Mouse (Mus musculus): ENCODE data around the gene Btg2. TPM values are rescaled to one million over a fixed set of nuclear protein-coding genes. Genes with fewer than 3 reads are reported as not detected.

Btg2 gene
- polyA plus RNA-seq, 1 experiment from 2014 or later = 34.6 TPM

- H3K27ac ChIP-seq (ENCODE audit: low read depth) = no peak overlapping the region
- H3K4me3 ChIP-seq (ENCODE audit: low read depth, low read length) = no peak overlapping the region
- WGBS = 81% methylated on average over 5 of the region's 5 CpGs
- no peaks in the 10 kb centered on the region for H3K36me3 ChIP-seq (ENCODE audit: control insufficient read depth, insufficient read depth, low read length)
- H3K9me3 ChIP-seq (ENCODE audit: control insufficient read depth, low read length) = no peaks in the 10 kb centered on the region
- ATAC-seq (replicated peaks; ENCODE audit: low FRiP score, low TSS enrichment, low read depth) = no peak
- DNase-seq (ENCODE audit: low spot score) = no peak
- H3K9ac ChIP-seq (ENCODE audit: low read length) = no peak overlapping the region
- no peak overlapping the region for H3K4me2 ChIP-seq (ENCODE audit: low read length)
- no peaks in the 10 kb centered on the region for H3K27me3 ChIP-seq (replicated peaks; ENCODE audit: control insufficient read depth, insufficient read depth, low read length)
- H3K4me1 ChIP-seq (replicated peaks; ENCODE audit: control insufficient read depth, insufficient read depth, low read length) = no peaks in the 10 kb centered on the region
Measured at GRCm38 (mm10) chr1:134110449-134110848, 31.5 kb upstream of the Btg2 start.

DNA sequence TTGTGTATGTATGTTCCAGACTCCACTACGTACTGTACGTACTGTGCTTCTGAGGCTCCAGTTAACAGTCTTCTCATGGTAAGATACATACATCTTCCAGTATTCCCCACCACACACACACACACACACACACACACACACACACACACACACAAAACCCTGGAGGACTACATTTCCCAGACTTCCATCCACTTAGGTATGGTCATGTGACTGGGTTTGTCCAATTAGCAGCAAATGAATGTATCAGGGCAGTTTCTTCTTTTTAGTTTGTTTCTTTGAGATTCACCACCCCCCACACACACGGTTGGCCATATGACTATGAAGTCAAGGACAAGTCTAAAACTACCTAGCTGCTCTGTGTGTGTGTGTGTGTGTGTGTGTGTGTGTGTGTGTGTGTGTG, 31.1 kb upstream of the Btg2 start:
- Histone ChIP-seq H3K4me2 (ENCODE audit: low read length) (no peak overlapping the region), H3K9ac (ENCODE audit: low read length) (no peak overlapping the region), H3K36me3 (ENCODE audit: control insufficient read depth, insufficient read depth, low read length) (no peaks in the 10 kb centered on the region), H3K27ac (ENCODE audit: low read depth) (no peak overlapping the region), H3K4me3 (ENCODE audit: low read depth, low read length) (no peak overlapping the region), H3K9me3 (ENCODE audit: control insufficient read depth, low read length) (no peaks in the 10 kb centered on the region), H3K27me3 (replicated peaks; ENCODE audit: control insufficient read depth, insufficient read depth, low read length) (no peaks in the 10 kb centered on the region), H3K4me1 (replicated peaks; ENCODE audit: control insufficient read depth, insufficient read depth, low read length) (no peaks in the 10 kb centered on the region)
- ATAC-seq (replicated peaks; ENCODE audit: low FRiP score, low TSS enrichment, low read depth) (no peak), DNase-seq (ENCODE audit: low spot score) (no peak)
- WGBS = 83% methylated on average over 3 of the region's 3 CpGs

DNA sequence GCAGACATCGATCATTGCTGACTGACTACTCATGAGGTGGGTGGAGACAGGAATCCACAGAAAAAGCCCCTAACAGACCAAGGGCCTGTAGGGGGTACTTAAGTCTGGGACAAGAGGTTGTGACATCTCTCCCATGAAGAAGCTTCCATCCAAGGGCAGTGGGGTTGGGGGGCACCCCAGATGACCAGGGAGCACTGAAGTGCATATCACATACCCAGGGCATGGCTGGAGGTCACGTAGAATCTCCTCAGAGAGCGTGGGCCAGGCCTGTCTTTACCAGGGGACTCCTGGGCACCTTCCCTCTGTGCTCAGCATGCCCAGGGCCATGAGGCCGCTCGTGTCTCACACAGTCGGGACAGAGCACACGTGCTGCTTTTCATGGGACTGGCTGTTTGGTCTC, 28.9 kb upstream of the Btg2 start:
- 87% methylated on average over 7 of the region's 7 CpGs for WGBS
- Histone ChIP-seq H3K9ac (ENCODE audit: low read length) (no peak overlapping the region), H3K9me3 (ENCODE audit: control insufficient read depth, low read length) (no peaks in the 10 kb centered on the region), H3K27me3 (replicated peaks; ENCODE audit: control insufficient read depth, insufficient read depth, low read length) (no peaks in the 10 kb centered on the region), H3K27ac (ENCODE audit: low read depth) (no peak overlapping the region), H3K4me1 (replicated peaks; ENCODE audit: control insufficient read depth, insufficient read depth, low read length) (no peaks in the 10 kb centered on the region), H3K4me3 (ENCODE audit: low read depth, low read length) (no peak overlapping the region), H3K4me2 (ENCODE audit: low read length) (no peak overlapping the region), H3K36me3 (ENCODE audit: control insufficient read depth, insufficient read depth, low read length) (no peaks in the 10 kb centered on the region)
- ATAC-seq (replicated peaks; ENCODE audit: low FRiP score, low TSS enrichment, low read depth) (no peak), DNase-seq (ENCODE audit: low spot score) (no peak)

GRCm38 (mm10) chr1:134106719-134107118, 27.8 kb upstream of the Btg2 start:
- no peak; the same call in 1 of the 2 replicates for ATAC-seq (replicated peaks; ENCODE audit: low FRiP score, low TSS enrichment, low read depth)
- no peak overlapping the region for H3K9ac ChIP-seq (ENCODE audit: low read length)
- 2% methylated on average over 5 of the region's 5 CpGs for WGBS
- H3K4me3 ChIP-seq (ENCODE audit: low read depth, low read length) = no peak overlapping the region
- no peak overlapping the region for H3K27ac ChIP-seq (ENCODE audit: low read depth)
- no peak overlapping the region for H3K4me2 ChIP-seq (ENCODE audit: low read length)
- no peaks in the 10 kb centered on the region for H3K36me3 ChIP-seq (ENCODE audit: control insufficient read depth, insufficient read depth, low read length)
- no peaks in the 10 kb centered on the region for H3K27me3 ChIP-seq (replicated peaks; ENCODE audit: control insufficient read depth, insufficient read depth, low read length)
- peak; percentile 74 for DNase-seq (ENCODE audit: low spot score)
- no peaks in the 10 kb centered on the region for H3K4me1 ChIP-seq (replicated peaks; ENCODE audit: control insufficient read depth, insufficient read depth, low read length)
- no peaks in the 10 kb centered on the region for H3K9me3 ChIP-seq (ENCODE audit: control insufficient read depth, low read length)

DNA sequence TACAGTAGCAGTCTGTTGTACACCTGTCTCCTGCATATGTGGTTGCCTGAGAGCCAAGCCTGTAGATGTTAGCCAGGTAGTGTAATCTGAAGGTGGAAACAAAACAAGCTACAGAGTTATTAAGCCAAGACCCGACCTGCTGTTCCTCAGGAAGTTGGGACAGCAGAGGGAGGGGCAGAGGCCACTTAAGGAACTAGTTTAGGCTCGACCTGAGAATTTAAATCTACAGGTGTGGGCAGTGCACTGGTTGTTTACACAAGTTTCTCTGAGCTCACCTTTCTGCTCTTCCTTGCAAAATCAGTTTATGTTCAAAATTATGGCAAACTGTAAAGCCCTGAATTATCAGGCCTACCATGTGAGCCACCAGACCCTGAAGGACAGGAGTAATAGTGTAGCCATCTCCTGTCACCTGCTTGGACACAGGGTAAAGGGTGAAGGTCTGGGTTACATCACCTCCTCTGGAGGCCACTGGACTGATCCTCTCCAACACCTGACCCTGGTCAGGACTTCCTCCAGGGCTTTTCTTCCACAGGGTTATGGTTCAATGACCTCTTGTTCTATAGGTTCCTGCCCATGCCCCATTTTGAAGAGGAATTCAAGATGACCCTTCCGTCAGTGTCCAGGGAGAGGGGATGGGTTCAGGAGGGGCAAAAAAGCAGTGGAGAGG, 27.0 kb upstream of the Btg2 start:
- no peak for ATAC-seq (replicated peaks; ENCODE audit: low FRiP score, low TSS enrichment, low read depth)
- H3K9ac ChIP-seq (ENCODE audit: low read length) = no peak overlapping the region
- DNase-seq (ENCODE audit: low spot score) = no peak
- no peak overlapping the region for H3K4me2 ChIP-seq (ENCODE audit: low read length)
- whole genome bisulfite sequencing = 42% methylated on average over 3 of the region's 3 CpGs
- no peaks in the 10 kb centered on the region for H3K4me1 ChIP-seq (replicated peaks; ENCODE audit: control insufficient read depth, insufficient read depth, low read length)
- H3K4me3 ChIP-seq (ENCODE audit: low read depth, low read length) = no peak overlapping the region
- no peaks in the 10 kb centered on the region for H3K9me3 ChIP-seq (ENCODE audit: control insufficient read depth, low read length)
- H3K27me3 ChIP-seq (replicated peaks; ENCODE audit: control insufficient read depth, insufficient read depth, low read length) = no peaks in the 10 kb centered on the region
- H3K27ac ChIP-seq (ENCODE audit: low read depth) = no peak overlapping the region
- no peaks in the 10 kb centered on the region for H3K36me3 ChIP-seq (ENCODE audit: control insufficient read depth, insufficient read depth, low read length)

DNA sequence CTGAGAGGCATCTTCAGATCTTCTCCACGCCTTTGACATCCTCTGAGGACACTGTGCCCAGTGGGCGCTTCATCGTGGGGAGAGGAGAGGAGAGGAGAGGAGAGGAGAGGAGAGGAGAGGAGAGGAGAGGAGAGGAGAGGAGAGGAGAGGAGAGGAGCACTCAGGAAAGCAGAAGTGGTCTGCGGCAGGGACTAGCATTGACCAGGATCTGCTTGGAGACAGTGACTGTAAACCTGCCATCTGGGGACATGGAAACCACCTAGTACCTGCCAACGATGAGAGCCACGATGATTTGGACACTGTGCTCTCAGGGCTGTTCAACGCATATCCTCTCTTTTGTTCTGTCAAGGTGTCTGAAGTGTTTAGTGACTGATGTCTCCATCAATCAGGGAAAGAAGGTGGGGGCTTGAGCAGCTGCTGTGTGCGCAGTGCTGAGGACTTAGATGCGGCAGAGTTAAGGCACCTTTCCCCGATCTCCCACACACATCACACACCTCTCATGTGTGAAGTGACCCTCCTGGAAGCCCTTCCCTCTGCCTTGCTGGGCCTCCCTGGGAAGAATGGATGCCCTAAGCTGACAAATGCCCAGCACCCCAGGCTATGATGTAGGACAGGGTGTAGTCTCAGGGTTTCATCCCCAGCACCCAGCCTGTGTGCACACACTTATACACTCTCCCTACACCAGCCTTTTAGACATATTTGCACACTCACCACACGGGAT, 26.3 kb upstream of the Btg2 start:
- no peak overlapping the region for H3K27ac ChIP-seq (ENCODE audit: low read depth)
- no peaks in the 10 kb centered on the region for H3K27me3 ChIP-seq (replicated peaks; ENCODE audit: control insufficient read depth, insufficient read depth, low read length)
- ATAC-seq (replicated peaks; ENCODE audit: low FRiP score, low TSS enrichment, low read depth) (no peak), DNase-seq (ENCODE audit: low spot score) (no peak)
- no peaks in the 10 kb centered on the region for H3K36me3 ChIP-seq (ENCODE audit: control insufficient read depth, insufficient read depth, low read length)
- WGBS = 70% methylated on average over 11 of the region's 11 CpGs
- no peak overlapping the region for H3K9ac ChIP-seq (ENCODE audit: low read length)
- H3K4me3 ChIP-seq (ENCODE audit: low read depth, low read length) = no peak overlapping the region
- H3K4me1 ChIP-seq (replicated peaks; ENCODE audit: control insufficient read depth, insufficient read depth, low read length) = no peaks in the 10 kb centered on the region; the same call in 1 of the 2 replicates
- no peaks in the 10 kb centered on the region for H3K9me3 ChIP-seq (ENCODE audit: control insufficient read depth, low read length)
- no peak overlapping the region for H3K4me2 ChIP-seq (ENCODE audit: low read length)

DNA sequence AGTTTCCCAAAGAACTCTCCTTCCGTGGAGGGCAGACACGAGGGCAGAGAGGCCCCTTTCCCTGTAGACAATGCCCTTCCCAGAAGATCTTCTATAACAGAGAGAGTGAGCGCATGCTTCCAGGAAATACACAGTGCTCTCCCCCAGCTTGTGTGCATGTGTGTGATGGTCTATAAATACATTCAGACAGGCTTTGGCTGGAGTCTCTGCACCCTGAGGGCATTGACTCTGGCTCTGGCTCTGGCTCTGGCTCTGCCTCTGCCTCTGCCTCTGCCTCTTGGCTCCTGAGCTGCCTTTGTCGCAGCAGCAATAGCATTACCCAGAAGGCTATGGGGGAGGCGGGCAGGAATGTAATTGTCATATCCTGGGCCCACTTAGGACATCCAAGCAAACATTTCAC, 24.9 kb upstream of the Btg2 start:
- no peak overlapping the region for H3K27ac ChIP-seq (ENCODE audit: low read depth)
- H3K4me1 ChIP-seq (replicated peaks; ENCODE audit: control insufficient read depth, insufficient read depth, low read length) = peaks cover 10% of the 10 kb centered on the region
- H3K9me3 ChIP-seq (ENCODE audit: control insufficient read depth, low read length) = no peaks in the 10 kb centered on the region
- no peaks in the 10 kb centered on the region for H3K27me3 ChIP-seq (replicated peaks; ENCODE audit: control insufficient read depth, insufficient read depth, low read length)
- no peaks in the 10 kb centered on the region for H3K36me3 ChIP-seq (ENCODE audit: control insufficient read depth, insufficient read depth, low read length)
- no peak overlapping the region for H3K4me2 ChIP-seq (ENCODE audit: low read length)
- 67% methylated on average over 5 of the region's 5 CpGs for WGBS
- DNase-seq (ENCODE audit: low spot score) (no peak), ATAC-seq (replicated peaks; ENCODE audit: low FRiP score, low TSS enrichment, low read depth) (no peak)
- no peak overlapping the region for H3K9ac ChIP-seq (ENCODE audit: low read length)
- H3K4me3 ChIP-seq (ENCODE audit: low read depth, low read length) = no peak overlapping the region

DNA sequence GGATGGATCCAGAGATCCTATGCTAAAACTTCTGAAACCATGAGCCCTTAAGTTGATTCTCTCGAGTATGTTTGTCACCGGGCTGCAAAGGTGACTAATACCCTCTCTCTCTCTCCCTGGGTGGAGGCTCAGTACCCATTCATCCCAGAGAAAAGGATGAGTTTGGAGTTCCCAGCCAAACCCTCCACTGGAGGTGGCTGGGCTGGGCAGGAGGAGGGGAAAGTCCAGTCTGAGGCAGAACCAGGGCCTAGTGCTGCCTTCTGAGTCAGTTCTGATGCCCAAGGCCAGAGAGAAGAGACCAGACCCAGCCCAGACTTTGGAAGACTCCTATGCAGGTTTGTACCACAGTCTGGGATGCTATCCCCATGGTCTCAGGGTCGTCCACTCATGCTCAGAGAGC, 22.7 kb upstream of the Btg2 start:
- Histone ChIP-seq H3K9me3 (ENCODE audit: control insufficient read depth, low read length) (no peaks in the 10 kb centered on the region), H3K4me3 (ENCODE audit: low read depth, low read length) (no peak overlapping the region), H3K4me1 (replicated peaks; ENCODE audit: control insufficient read depth, insufficient read depth, low read length) (peaks cover 30% of the 10 kb centered on the region), H3K27ac (ENCODE audit: low read depth) (no peak overlapping the region), H3K27me3 (replicated peaks; ENCODE audit: control insufficient read depth, insufficient read depth, low read length) (no peaks in the 10 kb centered on the region), H3K4me2 (ENCODE audit: low read length) (no peak overlapping the region), H3K9ac (ENCODE audit: low read length) (no peak overlapping the region), H3K36me3 (ENCODE audit: control insufficient read depth, insufficient read depth, low read length) (no peaks in the 10 kb centered on the region)
- WGBS = 73% methylated on average over 3 of the region's 3 CpGs
- ATAC-seq (replicated peaks; ENCODE audit: low FRiP score, low TSS enrichment, low read depth) (no peak), DNase-seq (ENCODE audit: low spot score) (no peak)

GRCm38 (mm10) chr1:134100928-134101327, 22.0 kb upstream of the Btg2 start:
- Histone ChIP-seq H3K27ac (ENCODE audit: low read depth) (no peak overlapping the region), H3K36me3 (ENCODE audit: control insufficient read depth, insufficient read depth, low read length) (no peaks in the 10 kb centered on the region), H3K9me3 (ENCODE audit: control insufficient read depth, low read length) (no peaks in the 10 kb centered on the region), H3K27me3 (replicated peaks; ENCODE audit: control insufficient read depth, insufficient read depth, low read length) (no peaks in the 10 kb centered on the region), H3K4me3 (ENCODE audit: low read depth, low read length) (no peak overlapping the region), H3K9ac (ENCODE audit: low read length) (no peak overlapping the region), H3K4me2 (ENCODE audit: low read length) (no peak overlapping the region), H3K4me1 (replicated peaks; ENCODE audit: control insufficient read depth, insufficient read depth, low read length) (peaks cover 37% of the 10 kb centered on the region)
- DNase-seq (ENCODE audit: low spot score) = no peak
- ATAC-seq (replicated peaks; ENCODE audit: low FRiP score, low TSS enrichment, low read depth) = no peak
- WGBS = 84% methylated on average over 4 of the region's 4 CpGs

All from intestine, embryonic 14.5 days (tissue).